Mouse (Mus musculus) urinary bladder, postnatal 10 days (tissue): ENCODE measurements around the gene Olfr1425.
"Not testable (repeated sequence)": the region's sequence is repeated elsewhere in the genome, so short reads cannot be mapped to it uniquely, and the experiment has no call there.

Source experiments
- DNase-seq: peaks from one replicate; pipeline ENCODE4 v3.0.0; 2022; ENCODE audit warnings: low spot score

Olfr1425 gene

GRCm38 (mm10) chr19:12077631-12078030 is at the start of gene Olfr1425:
TSS of gene Olfr1425 (minus strand) at chr19:12077731.
- DNase-seq: not testable (repeated sequence)

- DNase-seq: no peak
These were observed 45.6 kb upstream of the Olfr1425 start, which contains the start of gene Olfr76 for GRCm38 (mm10) chr19:12123103-12123502. TSS of gene Olfr76 (minus strand) at chr19:12123203.

- DNase-seq: no peak
These were observed 38.9 kb upstream of the Olfr1425 start for GRCm38 (mm10) chr19:12116464-12116863.

- no peak for DNase-seq
These were observed 38.3 kb upstream of the Olfr1425 start, which contains the start of gene Olfr1428 for GRCm38 (mm10) chr19:12115797-12116196. TSS of gene Olfr1428 (minus strand) at chr19:12115897.

GRCm38 (mm10) chr19:12113807-12114206 is 36.3 kb upstream of the Olfr1425 start:
- DNase-seq: no peak

- DNase-seq: no peak
These were observed 27.0 kb upstream of the Olfr1425 start for GRCm38 (mm10) chr19:12104541-12104940.

- no peak for DNase-seq
These were observed 25.7 kb upstream of the Olfr1425 start, which contains the start of gene Olfr1427 for GRCm38 (mm10) chr19:12103234-12103633. TSS of gene Olfr1427 (minus strand) at chr19:12103334.

GRCm38 (mm10) chr19:12091913-12092312 is 14.4 kb upstream of the Olfr1425 start, which contains the start of gene Olfr1426:
TSS of gene Olfr1426 (minus strand) at chr19:12092013.
- DNase-seq: no peak

GRCm38 (mm10) chr19:12069546-12069945 is 8.0 kb downstream of the Olfr1425 start:
- not testable (repeated sequence) for DNase-seq

GRCm38 (mm10) chr19:12067806-12068205 is 9.7 kb downstream of the Olfr1425 start:
- DNase-seq: not testable (repeated sequence)

- DNase-seq: not testable (repeated sequence)
These were observed 14.9 kb downstream of the Olfr1425 start, which contains the start of gene Olfr1424 for GRCm38 (mm10) chr19:12062582-12062981. TSS of gene Olfr1424 (minus strand) at chr19:12062682.

- DNase-seq: no peak
These were observed 34.4 kb downstream of the Olfr1425 start for GRCm38 (mm10) chr19:12043163-12043562.

- DNase-seq: no peak
These were observed 36.3 kb downstream of the Olfr1425 start, which contains the start of gene Olfr1423 for GRCm38 (mm10) chr19:12041217-12041616. TSS of gene Olfr1423 (minus strand) at chr19:12041317.

- DNase-seq: no peak
These were observed 39.8 kb downstream of the Olfr1425 start for GRCm38 (mm10) chr19:12037727-12038126.

GRCm38 (mm10) chr19:12026606-12027005 is 50.9 kb downstream of the Olfr1425 start:
- no peak for DNase-seq

GRCm38 (mm10) chr19:12025333-12025732 is 52.2 kb downstream of the Olfr1425 start:
- DNase-seq: no peak

- no peak for DNase-seq
These were observed 53.4 kb downstream of the Olfr1425 start for GRCm38 (mm10) chr19:12024149-12024548.
